Mouse (Mus musculus) mouse embryonic stem cell (cell line): ENCODE measurements around the gene T2.
"Not testable (repeated sequence)": the region's sequence is repeated elsewhere in the genome, so short reads cannot be mapped to it uniquely, and the experiment has no call there.

ENCODE experiments used
- in situ Hi-C, 2 experiments: fragments of 300-500 bp; cut with MboI; formaldehyde crosslinking; loops; 1 replicate in 1 of 2; 3 replicates in 1 of 2; pipeline ENCODE4 v1.14.3; 2019 to 2020; ENCODE audit warnings: low sequenced_read_pairs in 2 of 2, low pct_unique_long_range_greater_than_20kb in 1 of 2, mixed read lengths in 1 of 2; ENCODE audit not compliant: unreplicated experiment in 1 of 2

Gene T2

GRCm38 (mm10) chr17:8406285-8406684, 50.5 kb downstream of the T2 start:
- in situ Hi-C loops: no loop called here

GRCm38 (mm10) chr17:8408002-8408401, 52.2 kb downstream of the T2 start:
- in situ Hi-C loops: not testable (repeated sequence)

- in situ Hi-C loops: no loop called here
Observed at GRCm38 (mm10) chr17:8408589-8409295, 53.0 kb downstream of the T2 start.

- in situ Hi-C loops: no loop called here
Observed at GRCm38 (mm10) chr17:8410330-8410729, 54.5 kb downstream of the T2 start.

- in situ Hi-C loops: no loop called here
Observed at GRCm38 (mm10) chr17:8413656-8414055, 57.9 kb downstream of the T2 start.

- in situ Hi-C loops: no loop called here
Observed at GRCm38 (mm10) chr17:8415533-8415932, 59.7 kb downstream of the T2 start.

- in situ Hi-C loops: no loop called here
Observed at GRCm38 (mm10) chr17:8416865-8417264, 61.1 kb downstream of the T2 start.

- in situ Hi-C loops: loop anchor here in 1 of 2 experiments (10.0 kb wide), 1 partner anchor 166 kb away; no protein-coding TSS in a partner anchor
Observed at GRCm38 (mm10) chr17:8420739-8421138, 64.9 kb downstream of the T2 start.

- in situ Hi-C loops: loop anchor here in 1 of 2 experiments (10.0 kb wide), 1 partner anchor 167 kb away; no protein-coding TSS in a partner anchor
Observed at GRCm38 (mm10) chr17:8421517-8421916, 65.7 kb downstream of the T2 start.

- in situ Hi-C loops: loop anchor here in 1 of 2 experiments (10.0 kb wide), 1 partner anchor 168 kb away; no protein-coding TSS in a partner anchor
Observed at GRCm38 (mm10) chr17:8423283-8423682, 67.5 kb downstream of the T2 start.

GRCm38 (mm10) chr17:8429436-8429835, 73.6 kb downstream of the T2 start:
- in situ Hi-C loops: loop anchor here in 1 of 2 experiments (5.0 to 10.0 kb wide), 2 partner anchors 42 to 175 kb away; no protein-coding TSS in a partner anchor

GRCm38 (mm10) chr17:8429896-8430295, 74.1 kb downstream of the T2 start:
- in situ Hi-C loops: loop anchor here in 1 of 2 experiments (5.0 to 10.0 kb wide), 2 partner anchors 43 to 175 kb away; no protein-coding TSS in a partner anchor

- in situ Hi-C loops: no loop called here
Observed at GRCm38 (mm10) chr17:8432179-8432800, 76.5 kb downstream of the T2 start.

GRCm38 (mm10) chr17:8433121-8433977, 77.6 kb downstream of the T2 start:
- in situ Hi-C loops: no loop called here

- in situ Hi-C loops: no loop called here
Observed at GRCm38 (mm10) chr17:8433978-8434960, 78.5 kb downstream of the T2 start, which contains the start of gene T. Gene T, plus strand, starts transcription at chr17:8434423.

GRCm38 (mm10) chr17:8436184-8436583, 80.4 kb downstream of the T2 start:
- in situ Hi-C loops: no loop called here

- in situ Hi-C loops: no loop called here
Observed at GRCm38 (mm10) chr17:8444062-8444461, 88.3 kb downstream of the T2 start.
